Mouse (Mus musculus) liver, adult 2 months (tissue): ENCODE data around the gene Xpo4. TPM values are rescaled to one million over a fixed set of nuclear protein-coding genes. Genes with fewer than 3 reads are reported as not detected.

Source experiments
- DNase-seq: peaks from one replicate; pipeline ENCODE4 v3.0.0-alpha.2; 2011; ENCODE audit warnings: low read depth, low spot score; ENCODE audit errors: extremely low read depth
- H3K27ac ChIP-seq: fragments of 200-500 bp; replicated peaks from 2 replicates; pipeline ENCODE4 v1.5.1; 2012; ENCODE audit warnings: low read depth, mild to moderate bottlenecking, control low read depth, inconsistent platforms, low read length; ENCODE audit not compliant: insufficient read depth
- H3K27me3 ChIP-seq: fragments of 200-500 bp; 2 replicates; pipeline ENCODE4 v1.6.1; 2012; ENCODE audit warnings: mild to moderate bottlenecking, moderate library complexity, low read length, inconsistent platforms; ENCODE audit not compliant: control insufficient read depth, insufficient read depth
- H3K36me3 ChIP-seq: fragments of 200-500 bp; 2 replicates; pipeline ENCODE4 v1.6.1; 2012; ENCODE audit warnings: low read length, inconsistent platforms; ENCODE audit not compliant: control insufficient read depth, insufficient read depth
- H3K4me1 ChIP-seq: fragments of 200-500 bp; 2 replicates; pipeline ENCODE4 v1.6.1; 2011; ENCODE audit warnings: low read length; ENCODE audit not compliant: control insufficient read depth, insufficient read depth
- H3K4me3 ChIP-seq: fragments of 200-500 bp; 2 replicates; pipeline ENCODE4 v1.5.1; 2011; ENCODE audit warnings: low read depth, mild to moderate bottlenecking, control low read depth, low read length, moderate library complexity; ENCODE audit not compliant: insufficient read depth
- H3K79me2 ChIP-seq: fragments of 200-500 bp; 2 replicates; pipeline ENCODE4 v1.6.1; 2012; ENCODE audit warnings: inconsistent platforms, mild to moderate bottlenecking, low read length, moderate library complexity; ENCODE audit not compliant: control insufficient read depth, insufficient read depth
- H3K9ac ChIP-seq: fragments of 200-500 bp; 2 replicates; pipeline ENCODE4 v1.6.1; 2012; ENCODE audit warnings: low read depth, mild to moderate bottlenecking, control low read depth, inconsistent platforms, low read length
- CTCF ChIP-seq: fragments of 200-500 bp; IDR thresholded peaks from 2 replicates; pipeline ENCODE4 v1.5.1; 2011; ENCODE audit warnings: low read depth, low read length, control low read depth
- POLR2A ChIP-seq: fragments of 200-500 bp; IDR thresholded peaks from 2 replicates; pipeline ENCODE4 v1.6.1; 2011; ENCODE audit warnings: low read length, control low read depth; ENCODE audit not compliant: insufficient read depth; ENCODE audit errors: extremely low read depth
- WGBS: fragments of 180-500 bp; shearing (Covaris S2); methylation state at CpG from one replicate; pipeline ENCODE4 v1.1.7; 2018; 5-methylcytosine and 5-hydroxymethylcytosine counted together
- polyA plus RNA-seq: library from polyadenylated mRNA; depleted of rRNA; stranded (reverse); fragments of >200 nt; gene quantifications from 2 replicates; pipeline ENCODE4 v1.2.3, GENCODE M21; 2012
- total RNA-seq: library from RNA; depleted of rRNA; stranded (reverse); fragments of >200 nt; gene quantifications from 2 replicates; pipeline ENCODE4 v1.2.3, GENCODE M21; 2014

The Xpo4 gene
- total and polyA plus RNA-seq, 2 experiments, result 1.6 to 8.1 TPM

- TF ChIP-seq POLR2A, result no peak
- no peak for TF ChIP-seq CTCF
- DNase-seq, result no peak
- no peaks in the 10 kb centered on the region for H3K79me2 ChIP-seq
- H3K9ac ChIP-seq, result no peak overlapping the region
- no peaks in the 10 kb centered on the region for H3K27me3 ChIP-seq
- no peak overlapping the region for H3K4me3 ChIP-seq
- no peaks in the 10 kb centered on the region; the same call in 1 of the 2 replicates for H3K36me3 ChIP-seq
- H3K4me1 ChIP-seq, result no peaks in the 10 kb centered on the region
- H3K27ac ChIP-seq, result no peak overlapping the region
Observed at GRCm38 (mm10) chr14:57552945-57553344, 112.3 kb downstream of the Xpo4 start.

DNA sequence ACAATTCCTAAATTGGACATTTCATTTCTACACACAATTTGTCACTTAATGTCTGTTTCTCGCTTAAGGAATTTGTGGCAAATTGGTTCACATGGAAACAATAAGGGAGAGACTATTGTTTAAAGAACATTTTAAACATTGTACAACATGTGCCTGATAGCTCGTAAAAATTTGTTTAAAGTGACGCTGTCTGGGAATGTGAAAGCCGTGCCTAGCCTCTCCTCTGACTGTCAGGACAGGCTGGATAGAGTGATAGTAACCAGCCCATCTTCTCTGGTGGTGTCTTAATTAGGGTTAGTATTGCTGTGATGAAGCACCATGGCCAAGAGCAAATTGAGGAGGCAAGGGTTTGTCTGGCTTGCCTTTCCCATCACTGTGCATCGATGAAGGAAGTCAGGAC lies 118.2 kb downstream of the Xpo4 start:
- WGBS, result 90% methylated on average over 5 of the region's 5 CpGs
- Histone ChIP-seq H3K9ac (no peak overlapping the region), H3K27ac (no peak overlapping the region), H3K4me1 (no peaks in the 10 kb centered on the region), H3K79me2 (no peaks in the 10 kb centered on the region), H3K27me3 (no peaks in the 10 kb centered on the region), H3K4me3 (no peak overlapping the region), H3K36me3 (no peaks in the 10 kb centered on the region)
- TF ChIP-seq POLR2A (no peak), CTCF (no peak)
- DNase-seq, result no peak

- Histone ChIP-seq H3K4me1 (no peaks in the 10 kb centered on the region), H3K27me3 (no peaks in the 10 kb centered on the region), H3K4me3 (no peak overlapping the region), H3K36me3 (no peaks in the 10 kb centered on the region), H3K79me2 (no peaks in the 10 kb centered on the region), H3K27ac (no peak overlapping the region), H3K9ac (no peak overlapping the region)
- TF ChIP-seq POLR2A, result no peak
- no peak for TF ChIP-seq CTCF
- 21% methylated on average over 13 of the region's 13 CpGs for WGBS
- DNase-seq, result peak; percentile 46
Observed at GRCm38 (mm10) chr14:57546557-57547021, 118.6 kb downstream of the Xpo4 start.

DNA sequence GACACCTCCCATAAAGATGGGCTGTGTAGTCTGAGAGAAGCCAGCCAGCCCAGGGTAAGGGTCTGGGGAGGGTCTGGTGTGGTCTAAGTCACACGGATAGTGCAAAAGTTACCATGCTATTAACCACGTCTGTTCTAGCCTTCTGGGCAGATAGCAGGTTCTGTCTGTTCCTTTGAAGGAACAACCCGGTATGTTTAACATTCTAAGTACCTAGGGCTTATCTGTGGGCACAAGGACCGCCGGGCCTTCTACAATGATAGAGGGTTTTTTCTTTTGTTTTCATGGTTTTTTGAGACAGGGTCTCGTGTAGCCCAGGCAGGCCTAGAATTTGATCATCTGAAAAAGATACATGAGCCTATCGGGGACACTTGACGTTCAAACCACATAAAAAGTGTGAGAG lies 119.1 kb downstream of the Xpo4 start:
- Histone ChIP-seq H3K79me2 (no peaks in the 10 kb centered on the region), H3K27me3 (no peaks in the 10 kb centered on the region), H3K4me1 (no peaks in the 10 kb centered on the region), H3K9ac (no peak overlapping the region), H3K4me3 (no peak overlapping the region), H3K27ac (no peak overlapping the region), H3K36me3 (no peaks in the 10 kb centered on the region)
- no peak for TF ChIP-seq POLR2A
- no peak for TF ChIP-seq CTCF
- no peak for DNase-seq
- 87% methylated on average over 8 of the region's 8 CpGs for WGBS

GRCm38 (mm10) chr14:57545526-57545925 lies 119.7 kb downstream of the Xpo4 start:
- Histone ChIP-seq H3K27me3 (no peaks in the 10 kb centered on the region), H3K27ac (no peak overlapping the region), H3K4me3 (no peak overlapping the region), H3K79me2 (no peaks in the 10 kb centered on the region), H3K36me3 (no peaks in the 10 kb centered on the region), H3K4me1 (no peaks in the 10 kb centered on the region), H3K9ac (no peak overlapping the region)
- TF ChIP-seq CTCF, result no peak
- no peak for TF ChIP-seq POLR2A
- 91% methylated on average over 17 of the region's 17 CpGs for WGBS
- DNase-seq, result no peak

GRCm38 (mm10) chr14:57543420-57544039 lies 121.7 kb downstream of the Xpo4 start:
- Histone ChIP-seq H3K4me3 (no peak overlapping the region), H3K9ac (no peak overlapping the region), H3K4me1 (no peaks in the 10 kb centered on the region), H3K27me3 (no peaks in the 10 kb centered on the region), H3K27ac (no peak overlapping the region), H3K79me2 (no peaks in the 10 kb centered on the region), H3K36me3 (no peaks in the 10 kb centered on the region)
- TF ChIP-seq POLR2A, result no peak
- no peak for TF ChIP-seq CTCF
- WGBS, result 90% methylated on average over 13 of the region's 13 CpGs
- DNase-seq, result no peak
